Mouse (Mus musculus) intestine, embryonic 14.5 days (tissue): ENCODE measurements at regions not wholly inside any gene's neighbourhood (a gene's known extent, or its start where the extent isn't known, plus 50 kb on each side); places are given as distances from the start of the nearest gene placed in this dataset.
"Not testable (repeated sequence)": the region's sequence is repeated elsewhere in the genome, so short reads cannot be mapped to it uniquely, and the experiment has no call there.

ENCODE experiments used
- ATAC-seq: fragments of 200-750 bp; cut with Nextera tagmentation; replicated peaks from 2 replicates; pipeline ENCODE4 v1.8.0; 2017; ENCODE audit warnings: low read depth, moderate number of reproducible peaks, moderate TSS enrichment, moderate library complexity; ENCODE audit not compliant: low FRiP score, low TSS enrichment
- DNase-seq: peaks from one replicate; pipeline ENCODE4 v3.0.0-alpha.2; 2018; ENCODE audit warnings: low spot score
- H3K27ac ChIP-seq: fragments of 300-500 bp; sonication (generic); 2 replicates; pipeline ENCODE4 v1.5.1; 2014; ENCODE audit warnings: low read depth, mild to moderate bottlenecking, control low read depth
- H3K27me3 ChIP-seq: fragments of 300-500 bp; sonication (generic); replicated peaks from 2 replicates; pipeline ENCODE4 v1.6.1; 2014; ENCODE audit warnings: low read length, control low read depth; ENCODE audit not compliant: control insufficient read depth, insufficient read depth
- H3K36me3 ChIP-seq: fragments of 300-500 bp; sonication (generic); 2 replicates; pipeline ENCODE4 v1.6.1; 2014; ENCODE audit warnings: low read length, control low read depth; ENCODE audit not compliant: control insufficient read depth, insufficient read depth
- H3K4me1 ChIP-seq: fragments of 300-500 bp; sonication (generic); replicated peaks from 2 replicates; pipeline ENCODE4 v1.6.1; 2014; ENCODE audit warnings: low read length, control low read depth, mixed read lengths; ENCODE audit not compliant: control insufficient read depth, insufficient read depth
- H3K4me2 ChIP-seq: fragments of 300-500 bp; sonication (generic); 2 replicates; pipeline ENCODE4 v1.6.1; 2014; ENCODE audit warnings: low read length
- H3K4me3 ChIP-seq: fragments of 300-500 bp; sonication (generic); 2 replicates; pipeline ENCODE4 v1.5.1; 2014; ENCODE audit warnings: low read depth, low read length, control low read depth, mixed read lengths
- H3K9ac ChIP-seq: fragments of 300-500 bp; sonication (generic); 2 replicates; pipeline ENCODE4 v1.6.1; 2014; ENCODE audit warnings: mild to moderate bottlenecking, low read length
- H3K9me3 ChIP-seq: fragments of 300-500 bp; sonication (generic); 2 replicates; pipeline ENCODE4 v1.6.1; 2016; ENCODE audit warnings: low read length, control low read depth; ENCODE audit not compliant: control insufficient read depth
- WGBS: fragments of 180-500 bp; shearing (Covaris S2); extraction: QIAGEN DNeasy Blood & Tissue Kit; methylation state at CpG from one replicate; pipeline ENCODE4 v1.1.7; 2014; 5-methylcytosine and 5-hydroxymethylcytosine counted together

GRCm38 (mm10) chr2:22029022-22029803, 198.1 kb upstream of the Myo3a start:
- no peak overlapping the region for H3K27ac ChIP-seq
- no peak for ATAC-seq
- DNase-seq, result no peak
- H3K4me1 ChIP-seq, result no peaks in the 10 kb centered on the region
- H3K36me3 ChIP-seq, result no peaks in the 10 kb centered on the region
- H3K9me3 ChIP-seq, result no peaks in the 10 kb centered on the region
- H3K4me2 ChIP-seq, result no peak overlapping the region
- H3K4me3 ChIP-seq, result no peak overlapping the region
- WGBS, result 59% methylated on average over 8 of the region's 8 CpGs
- no peaks in the 10 kb centered on the region for H3K27me3 ChIP-seq
- no peak overlapping the region for H3K9ac ChIP-seq

GRCm38 (mm10) chr2:22029804-22030194, 197.5 kb upstream of the Myo3a start:
- Histone ChIP-seq H3K36me3 (no peaks in the 10 kb centered on the region), H3K27ac (no peak overlapping the region), H3K4me3 (no peak overlapping the region), H3K9me3 (no peaks in the 10 kb centered on the region), H3K4me1 (no peaks in the 10 kb centered on the region), H3K27me3 (no peaks in the 10 kb centered on the region), H3K4me2 (no peak overlapping the region), H3K9ac (no peak overlapping the region)
- WGBS, result 87% methylated on average over 5 of the region's 5 CpGs
- ATAC-seq (no peak), DNase-seq (no peak)

DNA sequence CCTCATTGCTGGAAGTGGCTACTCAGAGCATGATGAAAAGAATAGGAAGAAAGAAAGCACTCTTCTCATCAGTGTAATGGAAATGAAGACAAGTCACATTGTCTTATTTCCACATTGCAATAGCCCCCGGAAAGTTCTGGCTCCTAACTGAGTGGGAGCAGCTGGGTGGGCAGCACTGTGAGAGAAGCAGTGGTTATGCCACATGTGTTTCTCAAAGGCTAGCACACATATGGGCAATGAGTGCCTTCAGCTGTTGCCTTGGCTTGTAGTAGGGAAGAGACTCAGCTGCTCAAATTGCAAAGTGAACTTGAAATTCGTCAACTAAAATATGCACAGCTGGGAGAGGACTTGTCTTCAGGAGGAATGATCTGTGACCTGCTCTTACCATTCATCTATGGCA, 190.5 kb upstream of the Myo3a start:
- WGBS, result 78% methylated on average over 2 of the region's 2 CpGs
- H3K4me3 ChIP-seq, result no peak overlapping the region
- no peak for ATAC-seq
- H3K27me3 ChIP-seq, result no peaks in the 10 kb centered on the region
- H3K4me1 ChIP-seq, result no peaks in the 10 kb centered on the region
- no peak for DNase-seq
- no peak overlapping the region for H3K9ac ChIP-seq
- no peaks in the 10 kb centered on the region for H3K36me3 ChIP-seq
- H3K4me2 ChIP-seq, result no peak overlapping the region
- H3K27ac ChIP-seq, result no peak overlapping the region
- H3K9me3 ChIP-seq, result no peaks in the 10 kb centered on the region

DNA sequence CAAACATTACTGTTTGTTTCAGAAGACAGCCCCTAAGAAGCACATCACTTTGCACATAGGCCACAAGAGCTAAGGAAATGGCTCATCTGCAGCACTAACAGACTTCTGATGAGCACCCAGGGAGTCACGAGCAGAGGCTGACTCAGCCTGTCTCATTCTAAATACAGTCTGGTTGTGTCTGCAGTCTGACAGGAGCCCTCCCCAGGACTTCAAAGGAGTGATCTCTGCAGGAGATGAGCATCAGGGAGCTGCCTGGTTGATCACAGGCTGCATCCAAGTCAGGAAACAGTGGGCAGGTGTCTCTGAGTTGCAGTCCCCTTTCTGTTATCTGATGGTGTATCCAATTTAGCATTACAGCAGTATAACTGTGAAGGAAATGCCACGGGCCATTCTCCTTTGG, 188.5 kb upstream of the Myo3a start:
- no peak overlapping the region for H3K4me3 ChIP-seq
- no peaks in the 10 kb centered on the region for H3K27me3 ChIP-seq
- H3K9ac ChIP-seq, result no peak overlapping the region
- ATAC-seq (no peak), DNase-seq (no peak)
- no peak overlapping the region for H3K4me2 ChIP-seq
- WGBS, result 29% methylated on average over 2 of the region's 2 CpGs
- no peaks in the 10 kb centered on the region for H3K9me3 ChIP-seq
- no peaks in the 10 kb centered on the region for H3K4me1 ChIP-seq
- H3K36me3 ChIP-seq, result no peaks in the 10 kb centered on the region
- H3K27ac ChIP-seq, result no peak overlapping the region

GRCm38 (mm10) chr2:22043937-22044336, 183.4 kb upstream of the Myo3a start:
- H3K36me3 ChIP-seq, H3K27me3 ChIP-seq, H3K27ac ChIP-seq, H3K9me3 ChIP-seq, H3K9ac ChIP-seq, DNase-seq, H3K4me2 ChIP-seq, H3K4me1 ChIP-seq, H3K4me3 ChIP-seq, ATAC-seq: not testable (repeated sequence)
- WGBS, result 72% methylated on average over 6 of the region's 6 CpGs

DNA sequence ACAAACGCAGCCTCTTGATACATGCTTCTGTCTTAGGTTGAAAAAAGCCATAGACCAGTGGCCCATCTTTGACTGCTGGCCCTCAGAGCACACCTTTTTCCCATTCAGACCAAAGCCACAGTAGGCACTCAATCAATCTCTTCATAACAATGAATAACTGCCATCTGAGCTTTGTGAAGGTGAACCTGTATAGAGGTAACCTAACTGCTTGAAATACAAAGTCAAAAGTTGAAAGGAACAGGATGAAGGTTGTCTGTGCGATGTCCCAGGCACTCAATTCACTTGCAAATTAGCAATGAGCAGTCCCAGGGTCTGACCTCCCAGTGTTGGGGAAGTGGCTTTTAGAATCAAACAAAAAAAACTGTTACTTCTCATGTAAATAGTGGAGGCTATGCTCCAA, 182.4 kb upstream of the Myo3a start:
- WGBS, result 74% methylated on average over 2 of the region's 2 CpGs
- H3K4me1 ChIP-seq, result no peaks in the 10 kb centered on the region
- DNase-seq (no peak), ATAC-seq (no peak)
- no peaks in the 10 kb centered on the region for H3K36me3 ChIP-seq
- no peak overlapping the region for H3K4me3 ChIP-seq
- H3K9ac ChIP-seq, result no peak overlapping the region
- no peak overlapping the region for H3K27ac ChIP-seq
- no peaks in the 10 kb centered on the region for H3K9me3 ChIP-seq
- H3K4me2 ChIP-seq, result no peak overlapping the region
- H3K27me3 ChIP-seq, result no peaks in the 10 kb centered on the region

DNA sequence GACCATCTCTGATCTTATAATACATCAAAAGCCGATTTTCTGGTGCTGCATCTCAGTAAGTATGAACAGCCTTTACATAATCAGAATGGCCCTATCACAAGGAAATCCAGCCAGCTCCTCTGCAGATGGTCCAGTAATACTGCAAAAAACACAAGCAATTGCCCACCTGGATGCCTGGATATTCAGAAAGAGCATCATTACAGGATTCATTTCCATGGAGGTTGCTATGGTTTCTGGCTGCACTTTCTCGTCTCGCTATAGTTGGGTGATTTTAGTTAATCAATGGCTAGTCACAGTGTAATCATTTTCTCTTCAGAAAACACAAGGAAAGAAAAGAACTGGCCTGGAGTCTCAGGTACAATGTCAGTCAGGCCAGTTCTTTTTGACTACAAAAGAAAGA, 179.8 kb upstream of the Myo3a start:
- H3K4me1 ChIP-seq, result no peaks in the 10 kb centered on the region
- 71% methylated on average over 3 of the region's 3 CpGs for WGBS
- no peak overlapping the region for H3K27ac ChIP-seq
- DNase-seq (no peak), ATAC-seq (no peak)
- H3K4me2 ChIP-seq, result no peak overlapping the region
- H3K27me3 ChIP-seq, result no peaks in the 10 kb centered on the region
- H3K36me3 ChIP-seq, result no peaks in the 10 kb centered on the region
- no peak overlapping the region for H3K4me3 ChIP-seq
- no peak overlapping the region for H3K9ac ChIP-seq
- no peaks in the 10 kb centered on the region for H3K9me3 ChIP-seq

GRCm38 (mm10) chr2:22066535-22066934, 160.8 kb upstream of the Myo3a start:
- ATAC-seq, result no peak
- Histone ChIP-seq H3K9me3 (no peaks in the 10 kb centered on the region), H3K36me3 (no peaks in the 10 kb centered on the region), H3K4me2 (no peak overlapping the region), H3K27ac (no peak overlapping the region), H3K4me1 (no peaks in the 10 kb centered on the region), H3K27me3 (no peaks in the 10 kb centered on the region), H3K9ac (no peak overlapping the region), H3K4me3 (no peak overlapping the region)
- DNase-seq, result no peak
- WGBS, result 81% methylated on average over 5 of the region's 5 CpGs

DNA sequence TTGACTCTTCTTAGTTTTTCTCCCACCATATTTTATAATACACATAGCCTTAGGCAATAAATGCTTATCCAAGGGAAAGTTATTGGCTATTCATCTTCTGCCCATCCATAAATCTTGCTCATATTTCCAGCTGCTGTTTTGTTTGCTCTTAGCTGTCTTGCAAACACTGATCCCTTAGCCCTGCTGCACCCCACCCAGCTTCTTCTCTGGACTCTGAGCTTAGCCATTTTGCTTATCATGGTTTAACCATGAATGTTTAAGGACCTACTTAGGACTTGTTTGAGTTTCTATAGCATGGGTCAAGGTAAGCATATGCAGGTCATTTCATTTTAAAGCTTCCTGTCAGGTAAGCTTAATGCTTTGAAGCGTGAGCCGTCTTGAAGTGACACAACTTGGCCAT, 130.5 kb upstream of the Myo3a start:
- H3K4me3 ChIP-seq, result no peak overlapping the region
- H3K4me1 ChIP-seq, result no peaks in the 10 kb centered on the region
- peak; percentile 50 for DNase-seq
- H3K9me3 ChIP-seq, result no peaks in the 10 kb centered on the region
- ATAC-seq, result peak; percentile 93
- WGBS, result 74% methylated on average over 2 of the region's 2 CpGs
- no peaks in the 10 kb centered on the region for H3K36me3 ChIP-seq
- no peak overlapping the region for H3K4me2 ChIP-seq
- no peak overlapping the region for H3K9ac ChIP-seq
- H3K27me3 ChIP-seq, result no peaks in the 10 kb centered on the region
- H3K27ac ChIP-seq, result no peak overlapping the region
